Mouse (Mus musculus) cortical plate, adult 2 months (tissue): ENCODE measurements around the gene Mrpl10. TPM values are rescaled to one million over a fixed set of nuclear protein-coding genes. Genes with fewer than 3 reads are reported as not detected.

Experiments
- H3K27ac ChIP-seq: fragments of 200-500 bp; 2 replicates; pipeline ENCODE4 v1.5.1; 2012; ENCODE audit warnings: low read length, control low read depth, inconsistent platforms; ENCODE audit not compliant: insufficient read depth
- H3K4me1 ChIP-seq: fragments of 200-500 bp; 2 replicates; pipeline ENCODE4 v1.6.1; 2011; ENCODE audit warnings: low read length; ENCODE audit not compliant: control insufficient read depth, insufficient read depth
- H3K4me3 ChIP-seq: fragments of 200-500 bp; 2 replicates; pipeline ENCODE4 v1.5.1; 2011; ENCODE audit warnings: mild to moderate bottlenecking, low read length, control low read depth; ENCODE audit not compliant: insufficient read depth
- CTCF ChIP-seq: fragments of 200-500 bp; IDR thresholded peaks from 2 replicates; pipeline ENCODE4 v1.5.1; 2011; ENCODE audit warnings: mild to moderate bottlenecking, control low read depth, low read length; ENCODE audit not compliant: insufficient read depth; ENCODE audit errors: extremely low read depth
- POLR2A ChIP-seq: fragments of 200-500 bp; IDR thresholded peaks from 2 replicates; pipeline ENCODE4 v1.6.1; 2011; ENCODE audit warnings: mild to moderate bottlenecking, low read length, control low read depth; ENCODE audit not compliant: insufficient read depth; ENCODE audit errors: extremely low read depth
- polyA plus RNA-seq: library from polyadenylated mRNA; depleted of rRNA; stranded (reverse); fragments of >200 nt; gene quantifications from 2 replicates; pipeline ENCODE4 v1.2.3, GENCODE M21; 2012; rRNA removed

The Mrpl10 gene
- 67.7 and 68.6 TPM in 2 replicates for polyA plus RNA-seq

DNA sequence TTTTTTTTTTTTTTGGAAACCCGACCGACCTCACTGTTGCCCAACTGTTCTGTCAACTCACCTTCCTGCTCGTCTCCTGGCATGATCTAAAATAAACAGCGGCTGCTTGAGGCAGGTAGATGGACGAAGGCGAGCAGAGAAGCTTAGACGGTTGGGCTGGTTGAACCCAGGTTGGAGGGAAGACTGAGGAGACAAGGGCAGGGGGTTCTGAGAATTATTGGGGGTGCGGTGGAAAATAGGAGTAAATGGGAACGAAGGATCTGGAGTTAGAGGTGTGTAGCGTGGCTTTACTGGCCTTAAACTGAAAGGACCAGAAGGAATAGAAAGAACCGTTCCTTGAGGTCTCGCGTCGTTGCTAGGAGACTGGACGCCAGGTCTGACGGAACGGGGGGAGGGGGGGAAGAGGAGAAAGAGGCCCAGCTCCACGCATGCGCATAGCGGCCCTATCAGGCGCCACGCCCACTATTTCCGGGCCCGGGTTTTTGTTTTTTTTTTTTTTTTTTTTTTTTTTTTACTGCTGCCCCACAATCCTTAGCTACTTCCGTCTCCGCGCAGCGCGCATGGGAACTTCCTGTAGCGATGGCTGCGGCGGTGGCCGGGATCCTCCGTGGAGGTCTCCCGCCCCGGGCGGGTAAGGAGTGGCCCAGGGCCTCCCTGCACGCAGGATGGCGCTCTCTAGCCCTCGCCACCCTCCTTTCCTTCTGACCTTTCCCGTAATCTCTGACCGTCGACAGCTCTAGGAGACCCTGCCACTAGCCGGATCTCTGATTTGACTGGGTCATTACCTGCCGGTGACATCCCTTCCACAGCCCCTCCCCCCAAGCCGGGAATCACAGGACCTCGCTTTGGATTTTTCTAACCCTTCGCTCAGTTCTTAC lies at the start of gene Mrpl10, which contains the start of gene Lrrc46:
Gene Mrpl10 (plus strand): TSS at position 539 of the 878 bp plus-strand sequence.
Gene Lrrc46 (minus strand): TSS at position 386 of the 878 bp plus-strand sequence.
- peaks cover 5% of the 10 kb centered on the region; the same call in 1 of the 2 replicates for H3K4me1 ChIP-seq
- H3K4me3 ChIP-seq = peak within 1 kb of the TSS; percentile 79
- no peak within 1 kb of the TSS for H3K27ac ChIP-seq
- TF ChIP-seq CTCF (no peak), POLR2A (peak; percentile 77)

DNA sequence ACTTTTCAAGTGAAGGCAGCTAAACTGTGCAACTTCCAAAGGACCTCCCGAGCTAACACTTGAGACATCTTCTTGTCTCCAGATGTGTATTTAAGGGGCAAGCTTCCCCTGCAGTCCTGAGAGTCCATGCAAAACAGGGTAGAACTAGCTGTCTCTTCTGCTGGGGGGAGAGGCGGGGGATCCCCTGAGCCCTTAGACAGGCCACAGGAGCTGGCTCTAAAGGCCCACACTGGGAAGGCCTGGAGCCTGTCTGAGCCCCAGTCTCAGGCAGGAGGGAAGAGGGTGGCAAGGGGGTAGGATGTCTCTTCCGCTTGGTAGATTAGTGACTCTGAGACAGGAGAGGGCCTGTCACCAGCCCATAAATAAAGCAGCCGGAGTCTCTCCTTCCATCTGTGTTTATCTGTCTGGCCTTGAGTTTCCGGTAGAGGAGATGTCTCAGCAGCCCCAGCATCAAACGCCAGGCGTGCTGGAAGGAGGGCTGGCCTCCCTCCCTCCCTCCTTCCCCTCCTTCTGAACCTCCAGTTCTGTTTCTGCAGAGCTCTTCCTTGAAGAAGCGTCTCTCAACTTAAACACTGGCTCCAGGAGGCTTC lies 48.5 kb upstream of the Mrpl10 start:
- H3K27ac ChIP-seq = no peak overlapping the region
- H3K4me1 ChIP-seq = peaks cover 2% of the 10 kb centered on the region; the same call in 1 of the 2 replicates
- no peak for TF ChIP-seq CTCF
- no peak for TF ChIP-seq POLR2A
- no peak overlapping the region for H3K4me3 ChIP-seq

DNA sequence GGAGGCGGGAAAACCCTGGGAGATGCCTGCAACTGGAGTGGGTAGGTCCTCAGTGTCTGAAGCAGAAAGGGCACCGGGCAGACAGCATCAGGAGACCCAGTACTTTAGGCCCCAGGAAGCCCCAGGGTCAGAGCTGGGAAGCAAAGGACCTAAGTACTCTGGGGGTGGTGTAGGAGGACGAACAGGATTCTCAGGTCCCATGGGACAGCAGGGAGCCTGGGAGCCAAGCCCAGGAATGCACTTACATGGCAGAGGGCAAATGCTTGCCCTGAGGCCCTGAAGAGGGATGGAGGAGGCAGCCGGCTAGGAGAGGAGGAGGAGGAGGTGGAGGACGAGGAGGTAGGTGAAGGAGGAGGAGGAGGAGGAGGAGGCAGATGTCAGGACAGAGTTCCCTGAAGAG lies 46.3 kb upstream of the Mrpl10 start:
- Histone ChIP-seq H3K4me1 (no peaks in the 10 kb centered on the region), H3K4me3 (no peak overlapping the region), H3K27ac (no peak overlapping the region)
- no peak for TF ChIP-seq POLR2A

DNA sequence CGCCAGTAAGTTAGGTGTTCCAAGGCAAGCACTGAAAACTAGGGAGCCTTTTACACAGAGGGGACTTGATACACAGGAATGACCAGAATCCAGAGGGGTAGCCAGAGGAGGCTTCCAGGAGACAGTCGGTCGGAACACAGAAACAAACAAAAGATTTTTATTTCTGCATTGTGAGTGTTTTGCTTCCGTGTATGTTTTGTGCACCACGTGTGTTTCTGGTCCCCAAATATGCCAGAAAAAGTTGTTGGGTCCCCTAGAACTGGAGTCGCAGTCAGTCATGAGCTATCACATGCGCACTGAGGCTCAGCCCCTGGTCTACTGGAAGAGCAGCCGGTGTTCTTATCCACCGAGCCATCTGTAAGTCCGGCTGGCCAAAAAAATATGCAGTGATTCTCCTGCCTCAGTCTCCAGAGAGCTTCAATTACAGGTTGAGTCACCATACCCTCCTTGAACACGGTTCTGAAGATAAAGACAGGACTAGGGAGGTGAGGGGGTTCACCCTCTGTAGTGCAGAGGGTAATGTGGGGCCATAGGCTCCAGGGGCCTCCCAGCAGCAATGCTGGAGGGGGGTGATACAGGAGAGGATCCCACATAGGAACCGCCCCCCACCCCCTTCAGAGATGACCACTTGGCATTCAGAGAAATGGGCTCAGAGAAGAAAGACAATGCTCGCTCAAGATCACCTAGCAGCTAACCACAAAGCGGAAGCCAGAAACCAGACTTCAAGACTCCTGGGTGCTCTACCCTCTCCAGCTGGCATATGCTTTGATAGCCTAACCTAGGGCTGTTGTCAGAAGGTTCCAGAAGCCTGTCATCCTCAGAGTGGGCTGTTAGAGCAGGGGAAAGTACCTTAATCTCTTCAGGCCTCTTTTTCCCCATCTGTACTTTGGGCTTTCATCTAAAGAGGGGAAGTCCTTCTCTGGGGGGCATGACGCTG lies 45.3 kb upstream of the Mrpl10 start:
- H3K27ac ChIP-seq = no peak overlapping the region
- no peak for TF ChIP-seq POLR2A
- no peak for TF ChIP-seq CTCF
- H3K4me3 ChIP-seq = no peak overlapping the region
- H3K4me1 ChIP-seq = no peaks in the 10 kb centered on the region

DNA sequence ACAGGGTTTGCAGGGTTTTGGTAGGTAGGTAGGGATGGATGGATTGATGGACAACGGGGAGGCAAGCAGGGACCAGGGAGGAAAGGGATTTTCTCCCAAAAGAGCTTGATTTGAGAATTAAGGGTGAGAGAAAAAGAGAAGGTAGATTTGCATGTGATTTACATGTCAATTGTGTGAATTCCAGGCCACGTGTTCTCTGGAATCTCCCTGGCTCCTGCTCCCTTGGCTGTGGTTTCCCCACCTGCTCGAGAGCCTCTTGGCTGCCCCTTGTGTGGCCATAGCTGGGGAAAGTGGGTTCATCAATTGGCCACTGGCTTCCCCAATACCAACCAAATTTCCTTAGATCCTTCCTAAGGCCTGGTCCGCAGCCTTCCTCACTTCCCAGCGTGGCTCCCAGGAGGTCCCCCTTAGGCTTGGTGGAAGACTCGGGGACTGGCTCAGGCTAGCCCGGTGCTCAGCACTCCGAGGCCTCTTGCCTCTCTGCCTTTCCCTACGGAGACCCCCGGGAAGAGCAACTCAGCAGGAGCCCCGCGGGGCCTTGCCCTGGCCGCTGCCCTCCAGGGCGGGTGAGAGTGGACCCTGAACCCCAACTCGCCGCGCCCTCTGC lies 44.5 kb upstream of the Mrpl10 start:
- H3K27ac ChIP-seq = no peak overlapping the region
- no peak for TF ChIP-seq CTCF
- no peak overlapping the region for H3K4me3 ChIP-seq
- no peaks in the 10 kb centered on the region for H3K4me1 ChIP-seq

DNA sequence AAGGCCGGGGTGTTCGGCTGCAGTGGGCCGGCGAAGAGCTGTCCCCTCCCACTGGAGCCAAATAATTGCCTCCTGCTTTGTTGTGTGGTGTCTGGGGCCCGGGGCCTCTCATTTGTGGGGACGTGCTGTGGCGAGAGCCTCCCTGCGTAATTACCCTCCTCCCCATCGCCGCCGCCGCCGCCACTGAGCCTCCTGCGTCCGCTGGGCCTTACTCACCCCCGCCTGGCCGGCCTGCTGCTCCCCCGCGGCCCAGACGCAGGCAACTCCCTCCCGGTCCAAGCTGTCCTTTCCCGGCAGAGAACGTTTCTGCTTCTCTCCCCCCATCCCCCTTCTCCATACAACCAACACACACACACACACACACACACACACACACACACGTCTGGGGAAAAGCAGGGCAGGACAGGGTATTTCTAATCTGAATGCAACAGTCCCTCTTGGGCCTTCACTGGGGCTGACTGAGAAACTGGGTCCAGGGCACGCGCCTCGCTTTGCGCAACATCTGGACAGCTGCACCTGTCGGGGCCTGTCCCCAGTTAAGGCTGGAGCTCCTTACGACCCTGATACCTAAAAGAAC lies 43.9 kb upstream of the Mrpl10 start:
- no peaks in the 10 kb centered on the region for H3K4me1 ChIP-seq
- no peak overlapping the region for H3K27ac ChIP-seq
- no peak overlapping the region for H3K4me3 ChIP-seq
- TF ChIP-seq POLR2A (no peak), CTCF (no peak)

DNA sequence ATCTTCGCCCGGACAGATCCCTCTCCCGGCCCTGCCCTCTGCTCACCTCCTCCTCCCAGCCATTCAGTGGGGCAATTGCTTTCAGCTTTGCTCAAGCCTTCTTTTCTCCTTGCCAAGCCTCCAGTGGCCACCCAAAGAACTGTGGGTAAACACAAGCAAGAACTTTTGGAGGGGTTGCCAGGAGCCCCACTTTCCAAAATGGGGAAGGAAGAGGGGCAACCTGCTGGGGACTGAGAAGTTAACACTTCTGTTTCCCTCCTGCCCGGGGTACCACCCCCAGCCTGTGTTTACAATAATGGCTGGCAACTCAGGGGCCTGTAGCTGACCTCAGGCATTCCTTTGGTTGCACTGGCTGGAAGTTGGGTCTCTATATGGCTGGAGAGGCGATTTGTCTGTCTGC lies 38.2 kb upstream of the Mrpl10 start:
- Histone ChIP-seq H3K4me3 (no peak overlapping the region), H3K27ac (no peak overlapping the region), H3K4me1 (no peaks in the 10 kb centered on the region)
- no peak for TF ChIP-seq CTCF
- no peak for TF ChIP-seq POLR2A

DNA sequence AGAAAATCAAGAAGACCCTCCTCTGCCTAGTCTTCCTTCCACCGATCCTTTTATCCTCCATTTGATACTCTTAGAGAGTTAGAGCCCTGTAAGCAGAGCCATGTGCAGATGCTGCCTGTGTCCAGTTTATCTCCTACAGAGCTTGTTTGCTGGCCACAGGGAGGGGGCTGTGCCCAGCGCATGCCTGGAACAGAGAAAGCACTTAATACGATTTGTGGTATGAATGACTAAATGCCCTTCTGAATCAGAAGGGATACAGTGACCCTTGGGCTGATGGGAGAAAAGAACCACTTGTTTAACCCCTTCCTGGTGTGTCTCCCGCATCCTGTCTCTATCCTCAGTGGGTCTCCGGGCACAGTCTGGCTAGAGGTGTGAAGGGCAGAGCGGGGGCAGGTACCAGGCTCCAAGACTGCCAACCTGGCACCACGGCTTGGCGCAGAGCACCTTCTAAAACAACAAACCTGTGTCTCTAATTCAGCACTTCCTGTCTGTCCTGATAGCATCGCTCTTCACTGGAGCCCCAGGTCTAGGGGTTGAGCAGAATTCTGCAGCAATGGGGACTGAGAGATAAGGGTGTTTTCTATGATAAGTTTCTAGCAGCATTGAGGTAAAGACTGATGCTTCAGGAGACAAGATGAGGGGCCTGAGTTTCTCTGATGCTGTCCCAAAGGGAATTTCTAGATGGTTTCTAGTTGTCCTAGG lies 34.1 kb upstream of the Mrpl10 start:
- Histone ChIP-seq H3K4me1 (no peaks in the 10 kb centered on the region), H3K4me3 (no peak overlapping the region), H3K27ac (no peak overlapping the region)
- TF ChIP-seq POLR2A (no peak), CTCF (no peak)
